ENCODE assay signal across 10 mouse cellular contexts in genomic region chr16:21192509-21193354, GRCm38 (mm10). TPM values are rescaled to one million over a fixed set of nuclear protein-coding genes. Genes with fewer than 3 reads are reported as not detected.
DNase-seq lines count a peak whose midpoint lies in the region; ATAC-seq lines count a peak whose summit lies in the region.
"Had no signal": no experiment of that assay in that cellular context is flagged by ENCODE, and none has a peak within 500 bp of the region (broad histone marks: within the 10 kb centered on the region; RNA-seq: fewer than 3 reads in every experiment).

No protein-coding gene starts in this region.

- peak; percentile 85 for DNase-seq in heart, adult 11 months
- no peak for DNase-seq in heart, postnatal 36 days
- DNase-seq in CD4-positive, CD25-positive, alpha-beta regulatory T cell, adult 2 months (ENCODE audit: low read depth, low spot score), result peak; percentile 60
- DNase-seq in cerebellum, postnatal 14 days, result peak; percentile 46 to 76
- peak; percentile 77 for DNase-seq in hindbrain, embryonic 11.5 days (ENCODE audit: low spot score)
- DNase-seq in limb, embryonic 11.5 days (ENCODE audit: low spot score), result peak; percentile 56
- DNase-seq in urinary bladder, postnatal 14 days (ENCODE audit: low spot score), result no peak

- no peak overlapping the region for H3K9ac ChIP-seq in hindbrain, embryonic 11.5 days (ENCODE audit: low read depth, low read length)
- H3K9ac ChIP-seq in limb, embryonic 11.5 days (ENCODE audit: low read length), result no peak overlapping the region
- no peak overlapping the region for H3K9ac ChIP-seq in neural tube, embryonic 13.5 days
- H3K9ac ChIP-seq: liver, embryonic 15.5 days had no signal

- intact Hi-C loops in heart, postnatal 36 days (cut with DNase I), result loop anchor here (1.0 to 5.0 kb wide), 3 partner anchors 280 to 470 kb away; no protein-coding TSS in a partner anchor

- H3K36me3 ChIP-seq in hindbrain, embryonic 11.5 days (ENCODE audit: control insufficient read depth, insufficient read depth, low read length), result no peaks in the 10 kb centered on the region
- no peaks in the 10 kb centered on the region for H3K36me3 ChIP-seq in limb, embryonic 11.5 days (ENCODE audit: control insufficient read depth, insufficient read depth, low read length)
- no peaks in the 10 kb centered on the region for H3K36me3 ChIP-seq in neural tube, embryonic 13.5 days
- H3K36me3 ChIP-seq: liver, embryonic 15.5 days had no signal

- H3K27me3 ChIP-seq in hindbrain, embryonic 11.5 days (ENCODE audit: control insufficient read depth, insufficient read depth, low read length), result no peaks in the 10 kb centered on the region
- no peaks in the 10 kb centered on the region for H3K27me3 ChIP-seq in limb, embryonic 11.5 days (ENCODE audit: control insufficient read depth, insufficient read depth, low read length)
- H3K27me3 ChIP-seq in neural tube, embryonic 13.5 days, result no peaks in the 10 kb centered on the region

- H3K4me1 ChIP-seq in hindbrain, embryonic 11.5 days (replicated peaks; ENCODE audit: control insufficient read depth, insufficient read depth, low read length), result no peaks in the 10 kb centered on the region
- peaks cover 4% of the 10 kb centered on the region for H3K4me1 ChIP-seq in limb, embryonic 11.5 days (ENCODE audit: control insufficient read depth, insufficient read depth, low read length)
- H3K4me1 ChIP-seq in neural tube, embryonic 13.5 days (replicated peaks), result peaks cover 7% of the 10 kb centered on the region; the same call in 1 of the 2 replicates
- H3K4me1 ChIP-seq: liver, embryonic 15.5 days had no signal

- ATAC-seq in hindbrain, embryonic 11.5 days (ENCODE audit: low FRiP score), result peak; percentile 59; the same call in 1 of the 2 replicates
- peak; percentile 60; the same call in 1 of the 2 replicates for ATAC-seq in limb, embryonic 11.5 days (ENCODE audit: insufficient number of reproducible peaks, low FRiP score, low TSS enrichment, low read depth)
- ATAC-seq in neural tube, embryonic 13.5 days (ENCODE audit: low read depth), result peak; percentile 69

- H3K9me3 ChIP-seq in hindbrain, embryonic 11.5 days (ENCODE audit: control insufficient read depth, low read length), result no peaks in the 10 kb centered on the region
- no peaks in the 10 kb centered on the region for H3K9me3 ChIP-seq in limb, embryonic 11.5 days (ENCODE audit: control insufficient read depth, low read length)
- no peaks in the 10 kb centered on the region for H3K9me3 ChIP-seq in neural tube, embryonic 13.5 days
- H3K9me3 ChIP-seq: liver, embryonic 15.5 days had no signal

- no peak overlapping the region for H3K4me3 ChIP-seq in hindbrain, embryonic 11.5 days (ENCODE audit: low read depth, low read length)
- no peak overlapping the region for H3K4me3 ChIP-seq in limb, embryonic 11.5 days (ENCODE audit: low read depth, low read length)
- no peak overlapping the region for H3K4me3 ChIP-seq in neural tube, embryonic 13.5 days
- H3K4me3 ChIP-seq: liver, embryonic 15.5 days had no signal

- no peak overlapping the region for H3K27ac ChIP-seq in hindbrain, embryonic 11.5 days (ENCODE audit: low read depth, low read length)
- H3K27ac ChIP-seq in limb, embryonic 11.5 days (replicated peaks; ENCODE audit: low read depth, low read length), result no peak overlapping the region
- no peak overlapping the region for H3K27ac ChIP-seq in neural tube, embryonic 13.5 days (replicated peaks)
- H3K27ac ChIP-seq: liver, embryonic 15.5 days had no signal

- 43% methylated on average over 7 of the region's 7 CpGs for WGBS in hindbrain, embryonic 11.5 days
- 41% methylated on average over 7 of the region's 7 CpGs for WGBS in limb, embryonic 11.5 days
- WGBS in neural tube, embryonic 13.5 days, result 41% methylated on average over 7 of the region's 7 CpGs

- H3K4me2 ChIP-seq in hindbrain, embryonic 11.5 days (replicated peaks; ENCODE audit: low read depth, low read length), result no peak overlapping the region
- no peak overlapping the region for H3K4me2 ChIP-seq in limb, embryonic 11.5 days (ENCODE audit: low read depth, severe bottlenecking)
- no peak overlapping the region for H3K4me2 ChIP-seq in neural tube, embryonic 13.5 days
- H3K4me2 ChIP-seq: liver, embryonic 15.5 days had no signal

RNA-seq across cellular contexts. Expression of gene Ephb3, which starts 11.8 kb away (rescaled TPM):
- total RNA-seq in heart, postnatal 36 days (2021), result 1 to 10 TPM; 5.7 to 7.5 TPM
- 10.3 and 11.2 TPM in 2 replicates for polyA plus RNA-seq in hindbrain, embryonic 11.5 days (2014; fragmentation: Nextera tagmentation; extraction: Ambion mirVana)
- polyA plus RNA-seq in limb, embryonic 11.5 days (2014; fragmentation: Nextera tagmentation; extraction: Ambion mirVana), result 33.1 and 35.7 TPM in 2 replicates
- 13.5 and 14.5 TPM in 2 replicates for polyA plus RNA-seq in neural tube, embryonic 13.5 days (2015; fragmentation: Nextera tagmentation; extraction: Ambion mirVana)

RNA-seq across cellular contexts. Expression of gene Teddm3, which starts 38.9 kb away (rescaled TPM):
- total RNA-seq in heart, postnatal 36 days (2021), result not detected
- not detected in 2 replicates for polyA plus RNA-seq in hindbrain, embryonic 11.5 days (2014; fragmentation: Nextera tagmentation; extraction: Ambion mirVana)
- not detected in 2 replicates for polyA plus RNA-seq in limb, embryonic 11.5 days (2014; fragmentation: Nextera tagmentation; extraction: Ambion mirVana)
- polyA plus RNA-seq in neural tube, embryonic 13.5 days (2015; fragmentation: Nextera tagmentation; extraction: Ambion mirVana), result not detected in 2 replicates
- total RNA-seq: adrenal gland, postnatal 36 days had no signal
- polyA plus RNA-seq: liver, embryonic 15.5 days had no signal

Comparison
In these comparisons a context has a peak if more than half of its experiments do, and no peak if none do; other contexts are left out.
1. DNase-seq: peak in heart, adult 11 months (single experiment), CD4-positive, CD25-positive, alpha-beta regulatory T cell, adult 2 months (single experiment), cerebellum, postnatal 14 days (2 of 2), hindbrain, embryonic 11.5 days (single experiment) and limb, embryonic 11.5 days (single experiment); none in heart, postnatal 36 days (0 of 2) and urinary bladder, postnatal 14 days (single experiment).
2. Peak in every context shown above with its lines, with median percentiles within 50 percentile points of each other: ATAC-seq.